Mouse (Mus musculus) brain, embryonic 14.5 days (tissue): ENCODE measurements around the gene Zzef1.

Experiments
- CTCF ChIP-seq: fragments of 200-500 bp; IDR thresholded peaks from 2 replicates; pipeline ENCODE4 v1.5.1; 2012; ENCODE audit warnings: inconsistent platforms, mild to moderate bottlenecking, moderate library complexity, borderline replicate concordance; ENCODE audit not compliant: insufficient read depth, insufficient read length; ENCODE audit errors: extremely low read depth
- POLR2A ChIP-seq: fragments of 200-500 bp; IDR thresholded peaks from 2 replicates; pipeline ENCODE4 v1.6.1; 2012; ENCODE audit warnings: mild to moderate bottlenecking, inconsistent platforms, borderline replicate concordance; ENCODE audit not compliant: poor library complexity, insufficient read depth, insufficient read length, severe bottlenecking; ENCODE audit errors: extremely low read depth

DNA sequence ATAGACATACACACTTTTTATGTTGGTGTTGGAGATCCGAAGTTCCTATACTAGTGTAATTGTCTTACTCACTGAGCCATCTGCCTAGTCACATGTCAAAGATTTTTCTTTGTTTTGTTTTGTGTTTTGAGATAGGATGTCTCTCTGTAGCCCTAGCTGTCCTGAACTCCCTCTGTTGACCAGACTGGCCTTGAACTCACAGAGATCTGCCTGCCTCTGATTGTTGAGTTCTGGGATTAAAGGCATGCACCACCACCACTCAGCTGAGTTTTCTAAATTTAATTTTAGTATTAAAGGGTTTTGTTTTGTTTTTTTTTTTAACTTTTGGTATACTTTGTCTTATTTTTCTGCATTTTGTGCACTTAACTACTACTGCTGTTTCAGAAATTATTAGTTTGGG, 76.0 kb downstream of the Zzef1 start:
- TF ChIP-seq CTCF (no peak), POLR2A (no peak)
